Mouse (Mus musculus): ENCODE results near the gene Chga. TPM values are rescaled to one million over a fixed set of nuclear protein-coding genes. Genes with fewer than 3 reads are reported as not detected.

Chga gene
- polyA plus RNA-seq, 1 experiment = 216 TPM

DNA sequence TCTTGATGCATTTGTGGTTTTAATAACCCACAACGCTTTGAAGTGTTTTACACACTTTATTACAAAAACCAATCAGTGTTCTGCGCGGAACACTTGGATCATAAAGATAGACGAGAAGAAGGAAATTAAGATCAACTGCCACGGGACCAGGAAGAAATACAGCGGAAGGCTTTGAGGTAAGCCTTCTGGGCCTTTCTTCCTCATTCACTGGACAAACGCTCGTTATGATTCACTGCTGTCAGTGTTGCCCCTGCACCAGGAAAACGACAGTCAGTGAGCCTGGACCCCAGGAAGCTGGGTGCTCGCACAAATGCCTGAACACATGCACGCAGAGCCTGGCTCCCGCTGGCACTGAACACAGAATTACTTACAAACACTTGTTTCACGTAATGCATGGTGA is 37.1 kb upstream of the Chga start:
- no peak for DNase-seq
- TF ChIP-seq CTCF (IDR thresholded peaks at IDR 0.05; ENCODE audit: borderline replicate concordance, insufficient read depth, low read depth, low read length) = no peak
- no peak for TF ChIP-seq POLR2A (IDR thresholded peaks at IDR 0.05; ENCODE audit: borderline replicate concordance, insufficient read depth, low read length)
- Histone ChIP-seq H3K27me3 (ENCODE audit: control insufficient read depth, insufficient read depth, low read length) (no peaks in the 10 kb centered on the region), H3K4me1 (ENCODE audit: control insufficient read depth, insufficient read depth, low read length) (peaks cover 5% of the 10 kb centered on the region; the same call in 1 of the 2 replicates), H3K27ac (ENCODE audit: insufficient read depth, low read length) (no peak overlapping the region), H3K4me3 (replicated peaks; ENCODE audit: insufficient read depth, low read depth, low read length) (no peak overlapping the region)
- 88% methylated on average over 13 of the region's 13 CpGs for WGBS

DNA sequence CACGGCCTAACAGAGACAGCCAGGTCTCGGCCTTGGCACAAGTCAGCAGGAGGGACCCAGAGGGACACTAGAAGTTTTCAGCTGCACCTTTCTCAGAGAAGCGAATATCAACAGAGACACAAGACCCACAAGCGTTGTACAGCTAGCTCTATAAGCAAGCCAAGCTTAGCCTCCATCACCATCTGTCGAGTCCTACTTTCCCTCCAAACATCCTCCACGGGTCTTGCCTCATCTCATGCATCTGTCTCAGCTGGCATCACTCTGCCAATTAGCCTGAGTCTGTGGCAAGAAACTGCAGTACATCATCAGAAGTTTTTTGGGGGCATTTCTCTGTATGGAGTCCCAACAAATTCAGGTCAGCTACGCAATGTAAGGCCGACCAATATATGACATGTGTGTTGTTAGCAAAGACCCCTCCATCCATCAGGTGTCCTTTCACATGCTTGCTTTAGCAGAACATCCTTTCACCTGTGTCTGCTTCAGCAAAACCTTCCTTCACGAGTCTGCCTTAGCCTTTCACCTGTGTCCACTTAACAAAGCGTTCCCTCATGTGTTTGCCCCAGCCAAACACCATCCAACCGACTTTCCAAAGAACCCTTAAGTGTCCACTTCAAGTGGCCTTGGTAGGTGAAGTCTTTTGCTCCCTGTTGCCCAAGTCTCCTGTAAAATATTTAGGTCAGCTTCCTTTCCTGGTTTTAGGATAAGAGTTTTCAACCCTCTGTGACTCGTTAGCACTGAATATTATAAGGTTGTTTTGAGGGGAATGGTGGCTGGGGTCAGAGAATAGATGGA is 34.6 kb upstream of the Chga start:
- WGBS = 92% methylated on average over 12 of the region's 12 CpGs
- Histone ChIP-seq H3K4me1 (ENCODE audit: control insufficient read depth, insufficient read depth, low read length) (peaks cover 5% of the 10 kb centered on the region; the same call in 1 of the 2 replicates), H3K4me3 (replicated peaks; ENCODE audit: insufficient read depth, low read depth, low read length) (no peak overlapping the region), H3K27ac (ENCODE audit: insufficient read depth, low read length) (no peak overlapping the region), H3K27me3 (ENCODE audit: control insufficient read depth, insufficient read depth, low read length) (no peaks in the 10 kb centered on the region)
- no peak for DNase-seq
- no peak for TF ChIP-seq POLR2A (IDR thresholded peaks at IDR 0.05; ENCODE audit: borderline replicate concordance, insufficient read depth, low read length)

GRCm38 (mm10) chr12:102521777-102522319 is 32.9 kb upstream of the Chga start:
- 12% methylated on average over 13 of the region's 13 CpGs for WGBS

DNA sequence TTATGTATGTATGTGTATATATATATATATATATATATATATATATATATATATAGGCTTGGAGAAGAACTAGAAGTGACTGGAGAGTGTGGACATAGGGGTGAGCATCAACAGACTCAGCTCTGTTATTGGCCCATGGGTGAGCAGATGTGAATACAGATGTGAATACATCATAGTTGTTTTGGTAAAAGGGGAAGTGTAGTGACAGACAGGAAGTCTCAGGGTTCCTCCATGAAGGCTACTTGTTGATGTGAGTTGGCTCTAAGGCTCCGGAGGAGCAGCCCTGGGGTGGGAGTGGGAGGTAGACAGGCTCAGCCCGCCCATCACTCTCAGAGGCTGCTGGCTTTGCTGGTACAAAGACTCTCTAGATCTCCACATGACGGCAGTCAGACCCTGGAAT is 30.6 kb upstream of the Chga start:
- 35% methylated on average over 3 of the region's 3 CpGs for WGBS

More at GRCm38 (mm10) chr12:102521777-102522319, 32.9 kb upstream of the Chga start:
- DNase-seq = peak; percentile 30 to 39
- no peaks in the 10 kb centered on the region for H3K27me3 ChIP-seq (ENCODE audit: control insufficient read depth, insufficient read depth, low read length)
- no peak overlapping the region for H3K4me3 ChIP-seq (replicated peaks; ENCODE audit: insufficient read depth, low read depth, low read length)
- 0 out of 2 replicates have a peak, but pooled peaks cover 3% of the 10 kb centered on the region for H3K4me1 ChIP-seq (ENCODE audit: control insufficient read depth, insufficient read depth, low read length)
- TF ChIP-seq POLR2A (IDR thresholded peaks at IDR 0.05; ENCODE audit: borderline replicate concordance, insufficient read depth, low read length) (no peak), CTCF (IDR thresholded peaks at IDR 0.05; ENCODE audit: borderline replicate concordance, insufficient read depth, low read depth, low read length) (no peak)
- H3K27ac ChIP-seq (ENCODE audit: insufficient read depth, low read length) = no peak overlapping the region

GRCm38 (mm10) chr12:102524760-102525159 is 30.0 kb upstream of the Chga start:
- 24% methylated on average over 6 of the region's 6 CpGs for WGBS
- Histone ChIP-seq H3K27me3 (ENCODE audit: control insufficient read depth, insufficient read depth, low read length) (no peaks in the 10 kb centered on the region), H3K27ac (ENCODE audit: insufficient read depth, low read length) (no peak overlapping the region), H3K4me3 (replicated peaks; ENCODE audit: insufficient read depth, low read depth, low read length) (no peak overlapping the region), H3K4me1 (ENCODE audit: control insufficient read depth, insufficient read depth, low read length) (0 out of 2 replicates have a peak, but pooled peaks cover 3% of the 10 kb centered on the region)
- peak; percentile 32 to 49 for DNase-seq
- peak; percentile 56; the same call in 1 of the 2 replicates for TF ChIP-seq CTCF (IDR thresholded peaks at IDR 0.05; ENCODE audit: borderline replicate concordance, insufficient read depth, low read depth, low read length)
- TF ChIP-seq POLR2A (IDR thresholded peaks at IDR 0.05; ENCODE audit: borderline replicate concordance, insufficient read depth, low read length) = no peak

More for the DNA sequence above, 30.6 kb upstream of the Chga start:
- no peak overlapping the region for H3K27ac ChIP-seq (ENCODE audit: insufficient read depth, low read length)
- no peak overlapping the region for H3K4me3 ChIP-seq (replicated peaks; ENCODE audit: insufficient read depth, low read depth, low read length)
- DNase-seq = no peak
- 0 out of 2 replicates have a peak, but pooled peaks cover 3% of the 10 kb centered on the region for H3K4me1 ChIP-seq (ENCODE audit: control insufficient read depth, insufficient read depth, low read length)
- H3K27me3 ChIP-seq (ENCODE audit: control insufficient read depth, insufficient read depth, low read length) = no peaks in the 10 kb centered on the region
- TF ChIP-seq CTCF (IDR thresholded peaks at IDR 0.05; ENCODE audit: borderline replicate concordance, insufficient read depth, low read depth, low read length) = no peak
- no peak for TF ChIP-seq POLR2A (IDR thresholded peaks at IDR 0.05; ENCODE audit: borderline replicate concordance, insufficient read depth, low read length)

DNA sequence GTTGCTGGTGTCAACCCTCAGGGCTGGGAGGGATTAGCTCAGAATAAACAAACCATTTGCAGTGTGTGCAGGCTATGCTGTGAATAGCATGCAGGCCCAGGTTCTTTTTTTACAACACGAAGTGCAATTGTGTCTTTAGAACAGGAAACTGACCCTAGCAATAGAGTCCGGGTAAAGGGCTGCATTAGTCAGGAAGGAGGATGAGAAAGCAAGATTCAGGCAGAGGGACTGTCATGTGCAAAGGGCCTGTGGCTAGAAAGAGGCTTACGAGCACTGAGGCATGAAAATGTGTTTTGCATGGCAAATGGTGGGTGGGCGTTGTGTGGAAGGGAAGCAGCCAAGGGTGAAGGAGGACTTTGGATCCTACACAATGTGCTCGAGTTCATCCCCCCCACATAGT is 26.8 kb upstream of the Chga start:
- Histone ChIP-seq H3K4me3 (replicated peaks; ENCODE audit: insufficient read depth, low read depth, low read length) (no peak overlapping the region), H3K27me3 (ENCODE audit: control insufficient read depth, insufficient read depth, low read length) (no peaks in the 10 kb centered on the region), H3K27ac (ENCODE audit: insufficient read depth, low read length) (no peak overlapping the region), H3K4me1 (ENCODE audit: control insufficient read depth, insufficient read depth, low read length) (no peaks in the 10 kb centered on the region; the same call in 1 of the 2 replicates)
- TF ChIP-seq POLR2A (IDR thresholded peaks at IDR 0.05; ENCODE audit: borderline replicate concordance, insufficient read depth, low read length) (no peak), CTCF (IDR thresholded peaks at IDR 0.05; ENCODE audit: borderline replicate concordance, insufficient read depth, low read depth, low read length) (no peak)
- DNase-seq = no peak
- WGBS = 72% methylated on average over 5 of the region's 5 CpGs

DNA sequence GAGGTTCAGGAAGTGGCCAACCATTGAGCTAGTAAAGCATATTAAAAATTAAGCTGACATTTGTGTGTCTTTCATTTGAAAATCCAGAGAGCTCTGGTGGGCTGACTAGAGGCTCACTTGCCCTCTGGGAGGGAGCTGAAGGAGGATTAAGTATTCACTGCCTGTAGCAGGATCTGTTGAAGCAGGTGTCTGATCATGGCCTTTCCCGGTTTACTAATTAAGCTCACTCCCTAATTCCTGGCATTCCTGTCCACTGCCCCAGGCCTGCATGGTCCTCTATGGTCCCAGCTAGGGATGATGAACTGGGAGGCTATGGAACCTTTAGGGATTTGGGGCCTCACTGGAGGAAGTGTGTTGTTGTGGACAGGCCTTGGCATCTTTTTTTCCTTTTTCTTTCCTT is 19.0 kb upstream of the Chga start:
- H3K4me1 ChIP-seq (ENCODE audit: control insufficient read depth, insufficient read depth, low read length) = no peaks in the 10 kb centered on the region; the same call in 1 of the 2 replicates
- TF ChIP-seq POLR2A (IDR thresholded peaks at IDR 0.05; ENCODE audit: borderline replicate concordance, insufficient read depth, low read length) (no peak), CTCF (IDR thresholded peaks at IDR 0.05; ENCODE audit: borderline replicate concordance, insufficient read depth, low read depth, low read length) (no peak)
- H3K4me3 ChIP-seq (replicated peaks; ENCODE audit: insufficient read depth, low read depth, low read length) = no peak overlapping the region
- no peak overlapping the region for H3K27ac ChIP-seq (ENCODE audit: insufficient read depth, low read length)
- WGBS = 56% methylated on average over 1 of the region's 1 CpGs
- H3K27me3 ChIP-seq (ENCODE audit: control insufficient read depth, insufficient read depth, low read length) = no peaks in the 10 kb centered on the region
- no peak for DNase-seq

DNA sequence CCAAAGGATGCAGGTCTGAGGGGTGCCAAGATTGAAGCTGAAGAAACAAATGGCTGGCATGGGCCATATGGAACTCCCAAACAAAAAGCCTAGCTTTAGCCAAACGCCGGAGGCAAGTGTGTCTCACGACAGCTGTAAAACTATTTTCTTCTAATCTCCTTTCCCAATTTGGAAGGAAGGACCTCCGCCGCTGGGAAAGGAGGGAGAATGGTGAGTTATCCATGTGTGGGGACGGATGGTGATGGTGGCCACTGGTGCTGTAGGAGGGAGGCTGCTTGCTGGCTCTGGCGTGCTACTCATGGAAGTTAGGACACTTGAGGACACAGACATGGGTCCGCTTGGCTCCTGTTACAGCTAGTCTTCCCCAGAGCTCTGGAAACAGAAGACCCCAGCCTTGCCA is 14.5 kb upstream of the Chga start:
- DNase-seq = no peak
- no peaks in the 10 kb centered on the region for H3K27me3 ChIP-seq (ENCODE audit: control insufficient read depth, insufficient read depth, low read length)
- 44% methylated on average over 8 of the region's 8 CpGs for WGBS
- H3K4me1 ChIP-seq (ENCODE audit: control insufficient read depth, insufficient read depth, low read length) = no peaks in the 10 kb centered on the region
- TF ChIP-seq CTCF (IDR thresholded peaks at IDR 0.05; ENCODE audit: borderline replicate concordance, insufficient read depth, low read depth, low read length) = no peak
- no peak for TF ChIP-seq POLR2A (IDR thresholded peaks at IDR 0.05; ENCODE audit: borderline replicate concordance, insufficient read depth, low read length)
- H3K4me3 ChIP-seq (replicated peaks; ENCODE audit: insufficient read depth, low read depth, low read length) = no peak overlapping the region
- H3K27ac ChIP-seq (ENCODE audit: insufficient read depth, low read length) = no peak overlapping the region

Data from cerebellum, adult 2 months (tissue).